Mouse (Mus musculus) embryo, embryonic 11.5 days (tissue): Measurements from ENCODE around the gene Hspa12b.
"Not testable (repeated sequence)": the region's sequence is repeated elsewhere in the genome, so short reads cannot be mapped to it uniquely, and the experiment has no call there.

ENCODE experiments used
- DNase-seq: peaks from one replicate; pipeline ENCODE4 v3.0.0-alpha.2; 2012; ENCODE audit warnings: low read depth, low spot score

The Hspa12b gene

GRCm38 (mm10) chr2:131127161-131127730, at the start of gene Hspa12b:
TSS of gene Hspa12b (plus strand) at chr2:131127280.
- peak; percentile 67 for DNase-seq

- DNase-seq: no peak
Measured at GRCm38 (mm10) chr2:131080507-131080906, 46.6 kb upstream of the Hspa12b start.

- no peak for DNase-seq
Measured at GRCm38 (mm10) chr2:131084206-131084605, 42.9 kb upstream of the Hspa12b start.

GRCm38 (mm10) chr2:131086667-131087390, 40.3 kb upstream of the Hspa12b start, which contains the start of gene Siglec1:
TSS of gene Siglec1 (minus strand) at chr2:131086765.
- DNase-seq: no peak

GRCm38 (mm10) chr2:131088581-131088980, 38.5 kb upstream of the Hspa12b start:
- DNase-seq: no peak

GRCm38 (mm10) chr2:131089634-131090033, 37.4 kb upstream of the Hspa12b start:
- no peak for DNase-seq

GRCm38 (mm10) chr2:131090852-131091251, 36.2 kb upstream of the Hspa12b start:
- no peak for DNase-seq

GRCm38 (mm10) chr2:131093577-131093976, 33.5 kb upstream of the Hspa12b start:
- no peak for DNase-seq

GRCm38 (mm10) chr2:131094823-131095222, 32.3 kb upstream of the Hspa12b start:
- peak; percentile 72 for DNase-seq

GRCm38 (mm10) chr2:131096101-131096795, 30.8 kb upstream of the Hspa12b start:
- peak; percentile 44 for DNase-seq

GRCm38 (mm10) chr2:131097087-131097486, 30.0 kb upstream of the Hspa12b start:
- DNase-seq: no peak

GRCm38 (mm10) chr2:131101530-131101929, 25.6 kb upstream of the Hspa12b start:
- DNase-seq: no peak

- no peak for DNase-seq
Measured at GRCm38 (mm10) chr2:131104021-131104420, 23.1 kb upstream of the Hspa12b start.

- DNase-seq: not testable (repeated sequence)
Measured at GRCm38 (mm10) chr2:131105061-131105460, 22.0 kb upstream of the Hspa12b start.

- no peak for DNase-seq
Measured at GRCm38 (mm10) chr2:131105989-131106388, 21.1 kb upstream of the Hspa12b start.

- DNase-seq: no peak
Measured at GRCm38 (mm10) chr2:131118968-131119574, 8.0 kb upstream of the Hspa12b start.

- DNase-seq: no peak
Measured at GRCm38 (mm10) chr2:131124166-131124565, 2.9 kb upstream of the Hspa12b start.

- DNase-seq: no peak
Measured at GRCm38 (mm10) chr2:131125157-131125963, 1.7 kb upstream of the Hspa12b start.

GRCm38 (mm10) chr2:131125964-131126815, 890 bp upstream of the Hspa12b start:
- DNase-seq: no peak

GRCm38 (mm10) chr2:131128211-131128610, 1.1 kb downstream of the Hspa12b start:
- DNase-seq: no peak
